Mouse (Mus musculus) forebrain, embryonic 16.5 days (tissue): ENCODE measurements at regions not wholly inside any gene's neighbourhood (a gene's known extent, or its start where the extent isn't known, plus 50 kb on each side); places are given as distances from the start of the nearest gene placed in this dataset.

ENCODE experiments used
- ATAC-seq: fragments of 200-750 bp; cut with Nextera tagmentation; 2 replicates; pipeline ENCODE4 v1.8.0; 2017; ENCODE audit warnings: mild to moderate bottlenecking, moderate library complexity
- H3K27ac ChIP-seq: fragments of 300-500 bp; sonication (generic); 2 replicates; pipeline ENCODE4 v1.5.1; 2014; ENCODE audit warnings: low read length, control low read depth
- H3K27me3 ChIP-seq: fragments of 300-500 bp; sonication (generic); replicated peaks from 2 replicates; pipeline ENCODE4 v1.6.1; 2014; ENCODE audit warnings: low read length; ENCODE audit not compliant: control insufficient read depth, insufficient read depth
- H3K36me3 ChIP-seq: fragments of 300-500 bp; sonication (generic); 2 replicates; pipeline ENCODE4 v1.6.1; 2014; ENCODE audit not compliant: control insufficient read depth, insufficient read depth
- H3K4me1 ChIP-seq: fragments of 300-500 bp; sonication (generic); replicated peaks from 2 replicates; pipeline ENCODE4 v1.6.1; 2014; ENCODE audit warnings: low read length; ENCODE audit not compliant: control insufficient read depth, insufficient read depth
- H3K4me2 ChIP-seq: fragments of 300-500 bp; sonication (generic); 2 replicates; pipeline ENCODE4 v1.6.1; 2014; ENCODE audit warnings: mild to moderate bottlenecking, low read length, control low read depth
- H3K4me3 ChIP-seq: fragments of 300-500 bp; sonication (generic); replicated peaks from 2 replicates; pipeline ENCODE4 v1.5.1; 2014; ENCODE audit warnings: mild to moderate bottlenecking, low read length, control low read depth
- H3K9ac ChIP-seq: fragments of 300-500 bp; sonication (generic); replicated peaks from 2 replicates; pipeline ENCODE4 v1.6.1; 2014; ENCODE audit warnings: low read depth, low read length, control low read depth
- H3K9me3 ChIP-seq: fragments of 300-500 bp; sonication (generic); 2 replicates; pipeline ENCODE4 v1.6.1; 2016; ENCODE audit warnings: low read length; ENCODE audit not compliant: control insufficient read depth
- WGBS: fragments of 180-500 bp; shearing (Covaris S2); extraction: QIAGEN DNeasy Blood & Tissue Kit; methylation state at CpG from one replicate; pipeline ENCODE4 v1.1.7; 2014; 5-methylcytosine and 5-hydroxymethylcytosine counted together

GRCm38 (mm10) chr4:137130619-137131212 lies 82.1 kb upstream of the Zbtb40 start:
- H3K36me3 ChIP-seq, result no peaks in the 10 kb centered on the region
- no peak for ATAC-seq
- H3K4me2 ChIP-seq, result no peak overlapping the region
- H3K9ac ChIP-seq, result no peak overlapping the region
- peaks cover 11% of the 10 kb centered on the region for H3K4me1 ChIP-seq
- H3K4me3 ChIP-seq, result no peak overlapping the region
- H3K27ac ChIP-seq, result no peak overlapping the region
- H3K27me3 ChIP-seq, result no peaks in the 10 kb centered on the region
- WGBS, result 68% methylated on average over 6 of the region's 7 CpGs
- H3K9me3 ChIP-seq, result no peaks in the 10 kb centered on the region

- no peaks in the 10 kb centered on the region for H3K27me3 ChIP-seq
- H3K9me3 ChIP-seq, result no peaks in the 10 kb centered on the region
- no peak overlapping the region for H3K9ac ChIP-seq
- peaks cover 9% of the 10 kb centered on the region for H3K4me1 ChIP-seq
- peak; percentile 77 for ATAC-seq
- 34% methylated on average over 15 of the region's 15 CpGs for WGBS
- H3K4me2 ChIP-seq, result no peak overlapping the region
- H3K4me3 ChIP-seq, result no peak overlapping the region
- no peaks in the 10 kb centered on the region for H3K36me3 ChIP-seq
- H3K27ac ChIP-seq, result peak overlapping the region; percentile 66
Observed at GRCm38 (mm10) chr4:137128152-137128551, 79.6 kb upstream of the Zbtb40 start.

GRCm38 (mm10) chr4:137121684-137122083 lies 73.1 kb upstream of the Zbtb40 start:
- Histone ChIP-seq H3K27me3 (no peaks in the 10 kb centered on the region), H3K9me3 (no peaks in the 10 kb centered on the region), H3K4me1 (peaks cover 13% of the 10 kb centered on the region), H3K4me3 (no peak overlapping the region), H3K9ac (no peak overlapping the region), H3K4me2 (no peak overlapping the region), H3K27ac (no peak overlapping the region), H3K36me3 (no peaks in the 10 kb centered on the region)
- WGBS, result 51% methylated on average over 10 of the region's 10 CpGs
- no peak for ATAC-seq

- ATAC-seq, result no peak
- no peak overlapping the region for H3K4me2 ChIP-seq
- no peaks in the 10 kb centered on the region for H3K9me3 ChIP-seq
- no peaks in the 10 kb centered on the region for H3K27me3 ChIP-seq
- H3K9ac ChIP-seq, result no peak overlapping the region
- H3K36me3 ChIP-seq, result no peaks in the 10 kb centered on the region
- H3K27ac ChIP-seq, result no peak overlapping the region
- 71% methylated on average over 7 of the region's 7 CpGs for WGBS
- H3K4me1 ChIP-seq, result peaks cover 13% of the 10 kb centered on the region
- H3K4me3 ChIP-seq, result no peak overlapping the region
Observed at GRCm38 (mm10) chr4:137120597-137120996, 72.0 kb upstream of the Zbtb40 start.

GRCm38 (mm10) chr4:137118332-137118715 lies 69.7 kb upstream of the Zbtb40 start:
- peak overlapping the region; percentile 54 for H3K9ac ChIP-seq
- H3K4me3 ChIP-seq, result peak overlapping the region; percentile 41
- H3K27me3 ChIP-seq, result no peaks in the 10 kb centered on the region
- H3K4me1 ChIP-seq, result peaks cover 13% of the 10 kb centered on the region
- WGBS, result 15% methylated on average over 10 of the region's 10 CpGs
- H3K27ac ChIP-seq, result peak overlapping the region; percentile 48; the same call in 1 of the 2 replicates
- ATAC-seq, result no peak
- no peaks in the 10 kb centered on the region for H3K9me3 ChIP-seq
- H3K4me2 ChIP-seq, result peak overlapping the region; percentile 61
- no peaks in the 10 kb centered on the region for H3K36me3 ChIP-seq

GRCm38 (mm10) chr4:137117471-137118331 lies 69.1 kb upstream of the Zbtb40 start:
- H3K36me3 ChIP-seq, result no peaks in the 10 kb centered on the region
- ATAC-seq, result peak; percentile 84
- H3K9me3 ChIP-seq, result no peaks in the 10 kb centered on the region
- H3K4me1 ChIP-seq, result peaks cover 13% of the 10 kb centered on the region
- H3K4me2 ChIP-seq, result peak overlapping the region; percentile 61
- peak overlapping the region; percentile 54 for H3K9ac ChIP-seq
- H3K4me3 ChIP-seq, result peak overlapping the region; percentile 41
- H3K27ac ChIP-seq, result peak overlapping the region; percentile 48
- 1% methylated on average over 26 of the region's 27 CpGs for WGBS
- H3K27me3 ChIP-seq, result no peaks in the 10 kb centered on the region

GRCm38 (mm10) chr4:137115062-137115461 lies 66.5 kb upstream of the Zbtb40 start:
- Histone ChIP-seq H3K9ac (no peak overlapping the region), H3K4me2 (no peak overlapping the region), H3K27ac (no peak overlapping the region), H3K4me3 (no peak overlapping the region), H3K4me1 (peaks cover 13% of the 10 kb centered on the region), H3K36me3 (no peaks in the 10 kb centered on the region), H3K27me3 (no peaks in the 10 kb centered on the region), H3K9me3 (no peaks in the 10 kb centered on the region)
- 85% methylated on average over 14 of the region's 14 CpGs for WGBS
- ATAC-seq, result no peak

GRCm38 (mm10) chr4:137110276-137110675 lies 61.7 kb upstream of the Zbtb40 start:
- no peak for ATAC-seq
- Histone ChIP-seq H3K27ac (no peak overlapping the region), H3K9me3 (no peaks in the 10 kb centered on the region), H3K36me3 (no peaks in the 10 kb centered on the region), H3K4me1 (no peaks in the 10 kb centered on the region), H3K4me2 (no peak overlapping the region), H3K27me3 (no peaks in the 10 kb centered on the region), H3K9ac (no peak overlapping the region), H3K4me3 (no peak overlapping the region)
- 55% methylated on average over 10 of the region's 10 CpGs for WGBS

GRCm38 (mm10) chr4:137104447-137105044 lies 55.9 kb upstream of the Zbtb40 start:
- Histone ChIP-seq H3K4me2 (no peak overlapping the region), H3K4me1 (no peaks in the 10 kb centered on the region), H3K36me3 (no peaks in the 10 kb centered on the region), H3K4me3 (no peak overlapping the region), H3K27me3 (no peaks in the 10 kb centered on the region), H3K27ac (no peak overlapping the region), H3K9me3 (no peaks in the 10 kb centered on the region), H3K9ac (no peak overlapping the region)
- WGBS, result 86% methylated on average over 10 of the region's 10 CpGs
- no peak for ATAC-seq
